Mouse (Mus musculus) cortical plate, adult 2 months (tissue): Measurements from ENCODE around the gene Ints14.
"Not testable (repeated sequence)": the region's sequence is repeated elsewhere in the genome, so short reads cannot be mapped to it uniquely, and the experiment has no call there.

ENCODE experiments used
- CTCF ChIP-seq: fragments of 200-500 bp; IDR thresholded peaks from 2 replicates; pipeline ENCODE4 v1.5.1; 2011; ENCODE audit warnings: mild to moderate bottlenecking, control low read depth, low read length; ENCODE audit not compliant: insufficient read depth; ENCODE audit errors: extremely low read depth
- POLR2A ChIP-seq: fragments of 200-500 bp; IDR thresholded peaks from 2 replicates; pipeline ENCODE4 v1.6.1; 2011; ENCODE audit warnings: mild to moderate bottlenecking, low read length, control low read depth; ENCODE audit not compliant: insufficient read depth; ENCODE audit errors: extremely low read depth

- not testable (repeated sequence) for TF ChIP-seq POLR2A, CTCF
Observed at GRCm38 (mm10) chr9:64995464-64995863, 34.8 kb downstream of the Ints14 start.
